Mouse (Mus musculus): Measurements from ENCODE around the gene Olfr796. TPM values are rescaled to one million over a fixed set of nuclear protein-coding genes. Genes with fewer than 3 reads are reported as not detected.

The Olfr796 gene
- polyA plus RNA-seq (2014; fragmentation: Nextera tagmentation; extraction: Ambion mirVana) = not detected in 2 replicates

- Histone ChIP-seq H3K9me3 (replicated peaks; ENCODE audit: control insufficient read depth, low read length) (no peaks in the 10 kb centered on the region), H3K27me3 (ENCODE audit: control insufficient read depth, insufficient read depth, low read length) (no peaks in the 10 kb centered on the region), H3K9ac (replicated peaks; ENCODE audit: low read length) (no peak within 1 kb of the TSS), H3K4me2 (ENCODE audit: low read depth, low read length) (no peak within 1 kb of the TSS), H3K27ac (replicated peaks; ENCODE audit: low read depth, low read length) (no peak within 1 kb of the TSS), H3K4me1 (ENCODE audit: control insufficient read depth, insufficient read depth, low read length) (no peaks in the 10 kb centered on the region), H3K4me3 (ENCODE audit: low read depth, low read length) (no peak within 1 kb of the TSS), H3K36me3 (replicated peaks; ENCODE audit: control insufficient read depth, insufficient read depth, low read depth, low read length) (no peaks in the 10 kb centered on the region)
- no peak for ATAC-seq (replicated peaks; ENCODE audit: insufficient number of reproducible peaks, low FRiP score, low TSS enrichment, low read depth)
- no peak for DNase-seq (ENCODE audit: low spot score)
- 82% methylated on average over 1 of the region's 1 CpGs for WGBS
Observed at GRCm38 (mm10) chr10:129612470-129612869, at the start of gene Olfr796. Olfr796 (minus strand) TSS chr10:129612570.

GRCm38 (mm10) chr10:129657394-129657793 lies 45.0 kb upstream of the Olfr796 start, which contains the start of gene Olfr800:
Olfr800 (plus strand) TSS chr10:129657694.
- Histone ChIP-seq H3K4me1 (ENCODE audit: control insufficient read depth, insufficient read depth, low read length) (no peaks in the 10 kb centered on the region), H3K4me3 (ENCODE audit: low read depth, low read length) (no peak within 1 kb of the TSS), H3K4me2 (ENCODE audit: low read depth, low read length) (no peak within 1 kb of the TSS), H3K36me3 (replicated peaks; ENCODE audit: control insufficient read depth, insufficient read depth, low read depth, low read length) (no peaks in the 10 kb centered on the region), H3K9ac (replicated peaks; ENCODE audit: low read length) (no peak within 1 kb of the TSS), H3K9me3 (replicated peaks; ENCODE audit: control insufficient read depth, low read length) (no peaks in the 10 kb centered on the region), H3K27me3 (ENCODE audit: control insufficient read depth, insufficient read depth, low read length) (no peaks in the 10 kb centered on the region), H3K27ac (replicated peaks; ENCODE audit: low read depth, low read length) (no peak within 1 kb of the TSS)
- no peak for DNase-seq (ENCODE audit: low spot score)
- ATAC-seq (replicated peaks; ENCODE audit: insufficient number of reproducible peaks, low FRiP score, low TSS enrichment, low read depth) = no peak

- Histone ChIP-seq H3K36me3 (replicated peaks; ENCODE audit: control insufficient read depth, insufficient read depth, low read depth, low read length) (no peaks in the 10 kb centered on the region), H3K4me1 (ENCODE audit: control insufficient read depth, insufficient read depth, low read length) (no peaks in the 10 kb centered on the region), H3K9me3 (replicated peaks; ENCODE audit: control insufficient read depth, low read length) (no peaks in the 10 kb centered on the region), H3K27me3 (ENCODE audit: control insufficient read depth, insufficient read depth, low read length) (no peaks in the 10 kb centered on the region), H3K4me3 (ENCODE audit: low read depth, low read length) (no peak overlapping the region), H3K9ac (replicated peaks; ENCODE audit: low read length) (no peak overlapping the region), H3K4me2 (ENCODE audit: low read depth, low read length) (no peak overlapping the region), H3K27ac (replicated peaks; ENCODE audit: low read depth, low read length) (no peak overlapping the region)
- ATAC-seq (replicated peaks; ENCODE audit: insufficient number of reproducible peaks, low FRiP score, low TSS enrichment, low read depth) = no peak
- 90% methylated on average over 1 of the region's 1 CpGs for WGBS
- DNase-seq (ENCODE audit: low spot score) = no peak
Observed at GRCm38 (mm10) chr10:129651763-129652162, 39.4 kb upstream of the Olfr796 start.

GRCm38 (mm10) chr10:129637184-129637583 lies 24.8 kb upstream of the Olfr796 start, which contains the start of gene Olfr799:
Olfr799 (plus strand) TSS chr10:129637484.
- Histone ChIP-seq H3K27me3 (ENCODE audit: control insufficient read depth, insufficient read depth, low read length) (no peaks in the 10 kb centered on the region), H3K4me3 (ENCODE audit: low read depth, low read length) (no peak within 1 kb of the TSS), H3K4me2 (ENCODE audit: low read depth, low read length) (no peak within 1 kb of the TSS), H3K36me3 (replicated peaks; ENCODE audit: control insufficient read depth, insufficient read depth, low read depth, low read length) (no peaks in the 10 kb centered on the region), H3K4me1 (ENCODE audit: control insufficient read depth, insufficient read depth, low read length) (no peaks in the 10 kb centered on the region), H3K9ac (replicated peaks; ENCODE audit: low read length) (no peak within 1 kb of the TSS), H3K27ac (replicated peaks; ENCODE audit: low read depth, low read length) (no peak within 1 kb of the TSS), H3K9me3 (replicated peaks; ENCODE audit: control insufficient read depth, low read length) (no peaks in the 10 kb centered on the region)
- no peak for ATAC-seq (replicated peaks; ENCODE audit: insufficient number of reproducible peaks, low FRiP score, low TSS enrichment, low read depth)
- 32% methylated on average over 1 of the region's 1 CpGs for WGBS
- no peak for DNase-seq (ENCODE audit: low spot score)

GRCm38 (mm10) chr10:129627834-129628233 lies 15.5 kb upstream of the Olfr796 start, which contains the start of gene Olfr798:
Olfr798 (minus strand) TSS chr10:129627934.
- H3K9me3 ChIP-seq (replicated peaks; ENCODE audit: control insufficient read depth, low read length) = no peaks in the 10 kb centered on the region
- ATAC-seq (replicated peaks; ENCODE audit: insufficient number of reproducible peaks, low FRiP score, low TSS enrichment, low read depth) (no peak), DNase-seq (ENCODE audit: low spot score) (no peak)
- no peak within 1 kb of the TSS for H3K27ac ChIP-seq (replicated peaks; ENCODE audit: low read depth, low read length)
- WGBS = 79% methylated on average over 1 of the region's 1 CpGs
- H3K4me3 ChIP-seq (ENCODE audit: low read depth, low read length) = no peak within 1 kb of the TSS
- H3K9ac ChIP-seq (replicated peaks; ENCODE audit: low read length) = no peak within 1 kb of the TSS
- H3K4me1 ChIP-seq (ENCODE audit: control insufficient read depth, insufficient read depth, low read length) = no peaks in the 10 kb centered on the region
- H3K4me2 ChIP-seq (ENCODE audit: low read depth, low read length) = no peak within 1 kb of the TSS
- no peaks in the 10 kb centered on the region for H3K27me3 ChIP-seq (ENCODE audit: control insufficient read depth, insufficient read depth, low read length)
- H3K36me3 ChIP-seq (replicated peaks; ENCODE audit: control insufficient read depth, insufficient read depth, low read depth, low read length) = no peaks in the 10 kb centered on the region

GRCm38 (mm10) chr10:129623251-129623650 lies 10.9 kb upstream of the Olfr796 start:
- no peak overlapping the region for H3K9ac ChIP-seq (replicated peaks; ENCODE audit: low read length)
- no peak for DNase-seq (ENCODE audit: low spot score)
- H3K27ac ChIP-seq (replicated peaks; ENCODE audit: low read depth, low read length) = no peak overlapping the region
- no peaks in the 10 kb centered on the region for H3K27me3 ChIP-seq (ENCODE audit: control insufficient read depth, insufficient read depth, low read length)
- no peak for ATAC-seq (replicated peaks; ENCODE audit: insufficient number of reproducible peaks, low FRiP score, low TSS enrichment, low read depth)
- H3K4me2 ChIP-seq (ENCODE audit: low read depth, low read length) = no peak overlapping the region
- H3K9me3 ChIP-seq (replicated peaks; ENCODE audit: control insufficient read depth, low read length) = no peaks in the 10 kb centered on the region
- no peaks in the 10 kb centered on the region for H3K4me1 ChIP-seq (ENCODE audit: control insufficient read depth, insufficient read depth, low read length)
- no peak overlapping the region for H3K4me3 ChIP-seq (ENCODE audit: low read depth, low read length)
- H3K36me3 ChIP-seq (replicated peaks; ENCODE audit: control insufficient read depth, insufficient read depth, low read depth, low read length) = no peaks in the 10 kb centered on the region

- DNase-seq (ENCODE audit: low spot score) (no peak), ATAC-seq (replicated peaks; ENCODE audit: insufficient number of reproducible peaks, low FRiP score, low TSS enrichment, low read depth) (0 out of 2 replicates have a peak, but pooled peaks have one; percentile 6)
- H3K9me3 ChIP-seq (replicated peaks; ENCODE audit: control insufficient read depth, low read length) = no peaks in the 10 kb centered on the region
- H3K4me3 ChIP-seq (ENCODE audit: low read depth, low read length) = no peak overlapping the region
- no peaks in the 10 kb centered on the region for H3K27me3 ChIP-seq (ENCODE audit: control insufficient read depth, insufficient read depth, low read length)
- H3K27ac ChIP-seq (replicated peaks; ENCODE audit: low read depth, low read length) = no peak overlapping the region
- H3K4me2 ChIP-seq (ENCODE audit: low read depth, low read length) = no peak overlapping the region
- WGBS = 13% methylated on average over 1 of the region's 1 CpGs
- no peaks in the 10 kb centered on the region for H3K4me1 ChIP-seq (ENCODE audit: control insufficient read depth, insufficient read depth, low read length)
- H3K36me3 ChIP-seq (replicated peaks; ENCODE audit: control insufficient read depth, insufficient read depth, low read depth, low read length) = no peaks in the 10 kb centered on the region
- no peak overlapping the region for H3K9ac ChIP-seq (replicated peaks; ENCODE audit: low read length)
Observed at GRCm38 (mm10) chr10:129621724-129622123, 9.4 kb upstream of the Olfr796 start.

- no peak for ATAC-seq (replicated peaks; ENCODE audit: insufficient number of reproducible peaks, low FRiP score, low TSS enrichment, low read depth)
- Histone ChIP-seq H3K36me3 (replicated peaks; ENCODE audit: control insufficient read depth, insufficient read depth, low read depth, low read length) (no peaks in the 10 kb centered on the region), H3K27me3 (ENCODE audit: control insufficient read depth, insufficient read depth, low read length) (no peaks in the 10 kb centered on the region), H3K9me3 (replicated peaks; ENCODE audit: control insufficient read depth, low read length) (no peaks in the 10 kb centered on the region), H3K27ac (replicated peaks; ENCODE audit: low read depth, low read length) (no peak overlapping the region), H3K9ac (replicated peaks; ENCODE audit: low read length) (no peak overlapping the region), H3K4me1 (ENCODE audit: control insufficient read depth, insufficient read depth, low read length) (no peaks in the 10 kb centered on the region), H3K4me2 (ENCODE audit: low read depth, low read length) (no peak overlapping the region), H3K4me3 (ENCODE audit: low read depth, low read length) (no peak overlapping the region)
- 68% methylated on average over 1 of the region's 1 CpGs for WGBS
- no peak for DNase-seq (ENCODE audit: low spot score)
Observed at GRCm38 (mm10) chr10:129577066-129577465, 35.3 kb downstream of the Olfr796 start.

Data from embryonic facial prominence, embryonic 11.5 days (tissue).